Mouse (Mus musculus) urinary bladder, postnatal 25 days (tissue): ENCODE data around the gene Cap1.

Experiments
- DNase-seq: peaks from one replicate; pipeline ENCODE4 v3.0.0; 2022; ENCODE audit warnings: low spot score

Cap1 gene

GRCm38 (mm10) chr4:122886579-122887254 lies 861 bp upstream of the Cap1 start:
- peak; percentile 12 for DNase-seq

- DNase-seq, result no peak
Measured at GRCm38 (mm10) chr4:122884481-122885340, 1.1 kb downstream of the Cap1 start.

GRCm38 (mm10) chr4:122884051-122884450 lies 1.8 kb downstream of the Cap1 start:
- DNase-seq, result no peak

- no peak for DNase-seq
Measured at GRCm38 (mm10) chr4:122883294-122883693, 2.6 kb downstream of the Cap1 start.

GRCm38 (mm10) chr4:122882544-122882943 lies 3.3 kb downstream of the Cap1 start:
- DNase-seq, result no peak

- DNase-seq, result no peak
Measured at GRCm38 (mm10) chr4:122878333-122879070, 7.4 kb downstream of the Cap1 start.

- no peak for DNase-seq
Measured at GRCm38 (mm10) chr4:122873512-122873911, 12.3 kb downstream of the Cap1 start.

GRCm38 (mm10) chr4:122873003-122873402 lies 12.9 kb downstream of the Cap1 start:
- DNase-seq, result no peak

- no peak for DNase-seq
Measured at GRCm38 (mm10) chr4:122871989-122872388, 13.9 kb downstream of the Cap1 start.

GRCm38 (mm10) chr4:122871269-122871668 lies 14.6 kb downstream of the Cap1 start:
- no peak for DNase-seq

GRCm38 (mm10) chr4:122870741-122871140 lies 15.1 kb downstream of the Cap1 start:
- no peak for DNase-seq

GRCm38 (mm10) chr4:122870027-122870426 lies 15.8 kb downstream of the Cap1 start:
- DNase-seq, result no peak

GRCm38 (mm10) chr4:122868041-122868440 lies 17.8 kb downstream of the Cap1 start:
- DNase-seq, result no peak

- no peak for DNase-seq
Measured at GRCm38 (mm10) chr4:122861836-122862235, 24.0 kb downstream of the Cap1 start.

- DNase-seq, result no peak
Measured at GRCm38 (mm10) chr4:122859096-122859674, 26.7 kb downstream of the Cap1 start.

GRCm38 (mm10) chr4:122857909-122858308 lies 27.9 kb downstream of the Cap1 start:
- no peak for DNase-seq

- no peak for DNase-seq
Measured at GRCm38 (mm10) chr4:122854770-122855169, 31.1 kb downstream of the Cap1 start.

- DNase-seq, result no peak
Measured at GRCm38 (mm10) chr4:122853691-122854090, 32.2 kb downstream of the Cap1 start.

GRCm38 (mm10) chr4:122851535-122851934 lies 34.3 kb downstream of the Cap1 start:
- DNase-seq, result no peak

GRCm38 (mm10) chr4:122848150-122848621 lies 37.7 kb downstream of the Cap1 start:
- no peak for DNase-seq

GRCm38 (mm10) chr4:122838416-122838815 lies 47.4 kb downstream of the Cap1 start:
- no peak for DNase-seq

- no peak for DNase-seq
Measured at GRCm38 (mm10) chr4:122837994-122838393, 47.9 kb downstream of the Cap1 start.
